Mouse (Mus musculus) thymus, adult 18-20 months (tissue): Measurements from ENCODE around the gene Sec31a.
"Not testable (repeated sequence)": the region's sequence is repeated elsewhere in the genome, so short reads cannot be mapped to it uniquely, and the experiment has no call there.

Experiments
- DNase-seq, 2 experiments: peaks; one replicate each; pipeline ENCODE4 v3.0.0; 2022; ENCODE audit warnings: mixed read lengths in 2 of 2

Gene Sec31a

DNA sequence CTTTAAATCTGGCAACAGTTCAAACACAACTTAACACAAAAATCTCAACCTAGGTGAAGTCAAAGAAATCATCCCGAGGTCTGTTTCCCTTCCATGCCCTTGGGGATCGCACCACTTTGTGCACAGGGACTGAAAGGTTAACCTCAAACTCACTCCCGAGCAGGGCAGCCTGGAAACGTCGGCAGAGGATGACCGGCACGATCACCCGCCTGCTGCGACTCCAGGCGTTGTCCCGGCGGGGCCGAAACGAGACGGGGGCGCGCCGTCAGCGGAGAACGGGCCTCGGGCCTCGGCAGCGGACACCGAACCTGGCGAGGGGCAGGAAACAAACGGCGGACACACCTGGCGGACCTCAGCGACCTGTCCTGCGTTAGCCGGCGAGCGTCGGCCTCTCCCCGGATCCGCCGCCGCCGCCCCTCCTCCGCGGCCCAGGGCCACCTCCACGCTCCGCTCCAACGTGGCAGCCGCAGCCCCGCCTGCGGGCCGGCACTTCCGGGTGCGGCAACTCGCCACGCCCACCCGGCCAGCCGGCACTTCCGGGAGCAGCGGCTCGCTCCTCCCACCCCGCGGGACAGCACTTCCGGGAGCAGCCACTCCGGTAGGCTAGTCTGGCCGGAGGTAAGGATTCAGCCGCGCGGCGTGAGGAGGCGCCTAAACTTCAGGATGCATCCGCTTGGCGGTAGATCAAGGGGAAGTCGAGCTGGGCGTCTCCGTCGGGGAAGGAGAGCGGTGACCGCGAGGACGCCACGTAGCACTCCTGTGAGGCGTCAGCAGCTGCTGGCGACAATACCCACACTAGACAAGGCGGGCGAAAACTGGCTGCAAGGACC, at the start of gene Sec31a:
TSS of gene Sec31a (minus strand) at position 474 of the 830 bp plus-strand sequence.
- DNase-seq, result peak; percentile 93 to 95

DNA sequence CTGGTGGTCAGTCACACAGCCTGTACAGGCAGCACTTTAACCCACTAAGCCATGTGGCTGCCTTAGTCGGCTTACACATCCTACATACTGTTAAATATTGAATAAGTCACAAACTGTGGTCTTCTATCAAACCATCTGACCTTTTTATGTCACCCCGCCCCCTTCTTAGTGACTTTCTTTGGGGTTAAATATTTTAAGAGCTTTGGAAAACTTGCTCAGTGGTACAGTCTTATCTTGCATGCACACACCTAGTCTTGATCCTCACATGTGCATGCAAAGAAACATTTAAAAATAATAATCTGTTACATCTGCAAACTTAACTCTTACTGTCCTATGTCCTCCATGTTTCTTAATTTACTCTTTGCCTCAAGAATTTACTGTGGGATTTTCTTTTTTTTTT, 46.3 kb upstream of the Sec31a start:
- no peak for DNase-seq

DNA sequence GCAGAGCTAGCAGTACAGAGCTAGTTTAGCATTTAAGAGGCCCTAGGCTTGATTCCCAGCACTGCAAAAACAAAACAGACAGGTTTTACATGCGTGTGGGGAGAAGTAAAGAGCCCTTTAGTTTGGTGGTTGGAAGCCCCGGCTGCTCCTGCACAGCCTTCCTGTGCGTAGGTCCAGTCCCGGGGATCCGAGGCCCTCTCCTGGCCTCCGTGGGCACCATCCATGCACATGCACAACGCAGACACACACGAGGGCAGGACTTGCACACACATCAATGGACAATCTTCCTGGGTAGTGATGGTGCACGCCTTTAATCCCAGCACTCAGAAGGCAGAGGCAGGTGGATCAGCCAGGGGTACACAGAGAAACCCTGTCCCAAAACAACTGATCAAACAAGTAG, 45.5 kb upstream of the Sec31a start:
- DNase-seq, result no peak

DNA sequence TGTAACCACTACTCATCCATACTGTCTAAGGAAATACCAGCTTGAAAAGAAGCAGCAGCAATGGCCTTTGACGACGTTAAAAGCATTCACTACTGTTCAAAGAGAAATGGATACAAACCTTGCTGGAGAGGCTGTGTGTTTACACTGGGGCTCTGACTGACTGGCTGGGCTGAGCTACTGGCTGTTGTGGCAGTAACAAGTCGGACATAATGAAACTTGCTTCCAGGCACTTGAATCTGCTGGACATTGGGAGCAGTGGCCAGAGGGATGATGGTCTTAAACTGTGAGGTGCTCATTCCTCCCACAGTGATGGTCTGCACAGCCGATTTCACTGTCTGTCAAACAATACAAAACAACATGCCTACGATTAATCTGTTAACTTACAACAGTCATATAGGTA, 43.4 kb upstream of the Sec31a start:
- DNase-seq, result no peak

DNA sequence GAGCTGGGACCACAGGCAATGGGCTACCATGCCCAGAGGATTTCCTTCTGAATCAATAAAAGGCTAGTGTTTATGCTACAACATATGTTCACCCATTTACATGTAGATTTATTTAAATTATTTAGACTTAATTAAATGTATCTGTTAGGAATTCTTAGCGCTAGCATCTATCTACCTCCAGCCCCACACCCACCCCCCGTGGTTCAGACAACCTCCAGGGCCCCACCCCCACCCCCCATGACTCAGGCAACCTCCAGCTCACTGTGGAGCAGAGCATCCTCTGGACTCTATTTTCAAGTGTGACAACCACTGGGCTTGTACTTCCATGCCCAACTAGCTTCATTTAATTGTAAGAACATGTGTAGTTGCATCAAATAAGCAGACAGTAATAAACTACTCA, 35.8 kb upstream of the Sec31a start:
- DNase-seq, result no peak

DNA sequence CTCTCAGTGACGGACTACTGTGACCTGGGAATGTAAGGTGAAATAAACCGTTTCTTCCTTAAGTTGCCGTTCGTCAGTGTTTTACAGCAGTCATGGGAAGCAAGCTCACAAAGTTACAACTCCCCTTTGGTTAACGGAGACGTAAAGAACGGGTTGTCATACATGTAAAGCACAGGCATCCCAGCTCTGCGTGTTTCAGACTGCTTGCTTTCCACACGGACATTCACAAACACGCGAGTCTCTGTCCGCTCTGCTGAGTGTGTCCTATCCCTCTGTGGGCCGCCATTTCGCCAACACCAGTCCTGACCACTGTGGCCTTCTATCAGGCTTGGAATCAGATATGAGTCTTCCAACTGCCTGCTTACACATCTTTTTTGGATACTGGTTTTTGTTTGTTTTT, 22.8 kb upstream of the Sec31a start:
- DNase-seq, result no peak

DNA sequence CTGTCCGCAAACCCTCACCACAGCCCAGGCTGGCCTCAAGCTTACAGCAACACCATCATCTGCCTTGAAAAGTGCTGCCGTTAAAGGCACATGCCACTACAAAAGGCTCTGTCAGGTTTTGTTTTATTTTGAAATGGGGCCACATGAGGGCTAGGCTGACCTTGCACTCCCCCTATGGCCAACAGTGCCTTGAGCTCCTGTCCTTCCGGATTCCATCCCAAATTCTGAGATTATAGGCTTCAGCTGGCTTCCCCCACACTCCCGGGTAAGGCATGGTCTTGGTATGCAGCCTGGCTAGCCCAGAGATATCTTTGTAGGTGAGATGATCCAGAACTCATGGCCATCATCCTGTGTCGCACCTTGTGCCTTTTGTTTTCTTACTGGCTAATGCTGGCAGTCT, 21.9 kb upstream of the Sec31a start:
- DNase-seq, result no peak

DNA sequence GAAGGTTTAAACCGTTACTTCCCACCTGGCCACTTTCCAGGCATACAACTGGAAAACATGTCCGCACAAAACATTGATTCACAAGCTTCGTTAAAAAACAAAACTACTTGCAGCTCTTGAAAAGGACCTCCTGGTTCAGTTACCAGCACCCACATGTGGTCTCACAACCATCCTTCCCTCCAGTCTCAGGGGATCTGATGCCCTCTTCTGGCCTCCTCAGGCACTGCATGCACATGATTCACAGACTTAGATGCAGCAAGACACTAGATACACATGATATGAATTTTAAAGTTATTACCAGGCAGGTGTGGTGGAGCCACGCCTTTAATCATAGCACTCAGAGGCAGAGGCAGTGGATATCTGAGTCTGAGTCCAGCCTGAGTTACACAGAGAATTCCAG, 21.1 kb upstream of the Sec31a start:
- no peak for DNase-seq

DNA sequence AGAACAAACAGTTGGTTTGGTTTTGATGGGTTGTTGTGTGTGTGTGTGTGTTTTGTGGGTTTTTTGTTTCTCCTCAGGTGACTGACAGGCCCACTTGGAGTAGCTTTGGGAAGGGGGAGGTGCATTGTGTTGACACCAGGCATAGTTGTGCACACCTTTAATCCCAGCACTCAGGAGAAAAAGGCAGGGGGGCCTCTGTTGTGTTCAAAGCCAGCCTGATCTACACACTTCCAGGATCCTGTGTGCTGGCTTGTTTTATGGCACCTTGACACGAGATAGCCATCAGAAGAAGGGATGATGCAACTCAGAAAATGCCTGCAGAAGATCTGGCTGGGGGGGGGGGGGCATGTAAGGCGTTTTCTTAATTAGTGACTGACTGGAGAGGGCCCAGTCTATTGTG, 14.9 kb upstream of the Sec31a start:
- DNase-seq, result no peak

DNA sequence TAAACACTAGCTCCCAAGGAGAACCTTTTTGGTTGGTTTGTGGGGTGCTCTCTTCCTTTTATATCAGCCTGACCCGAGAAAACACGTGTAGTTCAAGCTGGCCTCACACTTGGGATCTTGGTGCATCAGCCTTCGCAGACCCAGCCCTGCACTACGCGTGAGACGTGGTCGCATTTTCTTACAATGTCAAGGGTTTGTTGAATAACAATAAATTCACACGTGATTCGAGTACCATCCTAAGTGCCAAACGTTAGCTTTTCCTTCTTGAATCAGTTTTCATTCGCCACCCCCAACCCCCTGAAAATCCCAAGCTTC, 14.0 kb upstream of the Sec31a start:
- DNase-seq, result no peak

DNA sequence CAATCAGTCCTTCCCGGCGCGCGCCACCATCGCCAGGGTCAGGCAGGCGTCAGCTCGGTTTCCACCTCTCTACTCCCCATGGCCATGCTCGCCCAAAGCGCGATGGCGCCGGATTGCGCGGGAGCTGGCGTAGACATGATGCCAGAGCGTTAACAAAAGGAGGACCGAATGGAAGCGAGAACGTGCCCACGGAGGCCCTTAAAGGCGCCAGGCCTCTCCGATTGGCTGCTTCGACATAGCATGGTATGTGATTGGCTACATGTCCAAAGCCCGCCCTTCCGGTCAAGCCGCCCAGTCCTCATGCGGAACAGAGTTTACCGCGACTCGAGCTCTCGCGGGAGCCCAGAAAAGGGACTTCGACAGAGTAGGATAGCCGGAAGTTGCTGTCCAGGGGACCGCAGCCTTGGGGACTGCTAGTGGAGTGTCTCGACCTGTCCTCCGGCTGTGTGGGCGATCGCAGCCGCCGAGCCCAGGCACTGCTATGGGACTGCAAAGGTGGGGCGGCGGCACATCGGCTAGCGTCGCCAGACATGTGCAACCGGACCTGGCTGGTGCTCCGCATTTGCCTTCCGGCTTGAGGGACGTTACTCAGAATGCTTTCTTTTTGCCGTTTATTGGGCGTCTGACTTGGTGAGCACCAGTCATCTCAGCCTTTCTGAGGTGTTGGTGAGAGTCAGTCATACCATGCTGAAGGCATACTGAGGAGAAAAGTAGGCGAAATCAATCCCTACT, 13.5 kb upstream of the Sec31a start:
- DNase-seq, result peak; percentile 78 to 85

DNA sequence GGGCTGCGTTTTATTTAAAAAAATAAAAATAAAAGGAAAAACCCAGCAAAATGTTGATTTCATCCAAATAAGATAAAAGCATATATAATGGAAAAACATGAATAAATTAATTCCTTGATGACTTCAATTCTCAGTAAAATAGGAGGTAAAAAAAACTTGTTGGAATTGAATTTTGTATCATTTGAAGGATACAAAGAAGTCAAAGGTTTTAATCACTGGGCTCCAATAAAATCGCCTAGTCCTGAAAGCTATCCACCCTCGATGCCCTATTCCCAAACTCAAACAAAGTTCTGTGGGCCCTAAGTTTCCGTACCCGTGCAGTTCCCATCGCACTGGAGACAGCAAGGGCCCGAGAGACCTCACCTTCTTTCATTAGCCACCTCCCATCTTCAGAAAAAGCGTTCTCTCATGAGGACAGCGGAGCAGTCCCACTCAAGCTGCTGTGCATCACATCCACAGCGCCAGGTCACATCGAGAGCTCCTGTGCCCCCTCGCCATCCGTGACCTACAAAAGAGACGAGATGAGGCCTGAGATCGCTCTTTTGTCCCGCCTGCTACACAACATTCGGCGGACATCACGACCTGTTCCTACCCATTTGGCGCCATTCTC, 12.8 kb upstream of the Sec31a start:
- no peak for DNase-seq

DNA sequence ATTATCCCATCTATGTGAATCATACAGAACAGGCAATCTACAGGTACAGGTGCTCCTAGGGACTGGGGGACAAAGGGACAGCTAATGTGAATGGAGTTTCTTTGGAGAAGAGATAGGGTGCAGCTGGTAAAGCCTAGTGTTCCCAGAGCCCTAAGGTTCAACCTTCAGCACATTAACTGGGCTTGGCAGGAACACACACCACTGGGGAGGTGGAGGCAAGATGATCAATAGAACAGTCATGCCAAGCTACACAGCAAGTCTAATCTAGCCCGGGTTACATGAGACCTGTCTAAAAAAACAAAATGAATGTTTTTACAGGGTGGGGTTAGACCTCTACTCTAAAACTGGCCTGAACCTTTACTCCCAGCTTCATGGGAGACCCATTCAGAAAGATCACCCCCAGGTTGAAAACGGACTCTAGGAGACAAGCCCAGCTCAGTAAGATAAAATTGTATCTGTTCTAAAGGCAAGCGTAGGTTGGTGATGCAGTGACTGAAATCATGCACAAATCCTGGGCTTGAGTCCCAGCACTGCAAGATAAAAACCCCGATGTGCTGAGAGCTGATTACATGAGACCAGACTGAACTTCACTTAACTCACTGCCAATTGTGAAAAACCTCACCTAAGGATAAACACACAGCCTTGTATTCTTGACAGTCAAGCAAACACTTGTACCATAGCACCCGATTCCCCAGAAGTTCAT, 12.1 kb upstream of the Sec31a start:
- no peak for DNase-seq

DNA sequence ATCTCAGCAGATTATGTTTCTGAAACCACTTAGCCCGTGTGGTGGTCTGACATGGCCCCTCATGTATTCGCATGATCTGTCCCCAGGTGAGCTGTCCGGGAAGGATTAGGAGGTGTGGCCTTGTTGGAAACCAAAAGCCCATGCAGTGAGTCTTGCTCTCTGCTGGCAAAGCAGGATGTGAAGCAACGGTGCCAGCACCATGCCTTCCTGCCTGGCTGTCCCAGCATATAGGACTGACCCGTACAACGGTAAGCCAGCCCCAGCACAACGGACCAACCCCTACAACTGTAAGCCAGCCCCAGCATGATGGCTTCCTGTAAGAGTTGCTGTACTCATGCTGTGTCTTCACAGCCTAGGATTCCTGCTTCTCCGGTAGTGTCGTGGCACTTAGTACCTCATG, 11.2 kb upstream of the Sec31a start:
- no peak for DNase-seq

DNA sequence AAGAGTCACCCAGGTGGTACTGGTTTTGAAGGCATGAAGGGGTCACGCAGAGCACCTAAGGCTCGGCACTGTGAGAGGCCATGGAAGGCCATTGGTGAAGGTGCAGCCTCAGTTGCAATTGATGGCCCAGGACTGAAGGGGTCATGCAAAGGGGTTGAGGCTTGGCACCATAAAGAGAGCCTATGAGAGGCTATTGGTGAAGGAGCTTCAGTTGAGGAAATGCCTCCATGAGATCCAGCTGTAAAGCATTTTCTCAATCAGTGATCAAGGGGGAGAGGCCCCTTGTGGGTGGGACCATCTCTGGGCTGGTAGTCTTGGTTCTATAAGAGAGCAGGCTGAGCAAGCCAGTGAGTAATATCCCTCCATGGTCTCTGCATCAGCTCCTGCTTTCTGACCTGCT, 9.8 kb upstream of the Sec31a start:
- not testable (repeated sequence) for DNase-seq

DNA sequence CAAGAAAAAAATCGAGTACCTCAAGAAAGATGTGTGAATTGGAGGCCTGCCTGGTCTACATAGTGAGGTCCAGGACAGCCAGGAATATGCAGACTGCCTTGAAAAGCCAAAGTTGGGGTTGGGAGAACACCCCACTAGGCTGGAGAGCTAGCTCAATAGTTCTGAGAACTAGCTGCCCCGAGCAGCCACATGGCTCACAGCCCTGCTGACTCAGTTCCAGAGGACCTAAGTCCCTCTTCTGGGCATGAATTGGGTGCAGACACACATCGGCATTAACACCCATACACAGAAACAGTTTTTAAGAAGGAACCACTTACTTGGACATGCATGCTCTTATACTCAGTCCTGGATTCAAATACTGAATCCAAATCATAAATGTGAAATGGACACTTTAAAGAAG, 8.2 kb upstream of the Sec31a start:
- DNase-seq, result no peak

DNA sequence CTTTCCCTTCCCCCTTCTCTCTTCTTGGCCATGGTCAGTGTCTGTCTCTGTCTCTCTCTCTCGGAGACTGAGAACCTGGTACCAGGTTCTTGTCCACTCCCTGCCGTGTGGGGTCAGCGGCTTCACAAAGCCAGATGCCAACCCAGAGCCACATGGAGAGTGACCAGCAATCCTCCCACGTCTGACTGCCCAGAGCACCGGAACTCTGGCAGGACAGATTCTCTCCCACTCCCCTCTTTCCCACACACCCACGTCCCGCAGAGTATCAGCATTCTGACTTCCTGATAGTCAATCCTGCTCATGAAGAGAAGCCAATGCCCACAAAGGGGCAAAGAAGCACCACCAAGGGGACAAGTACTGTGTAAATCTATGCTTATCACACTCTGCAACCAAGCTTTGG, 7.6 kb upstream of the Sec31a start:
- DNase-seq, result no peak

DNA sequence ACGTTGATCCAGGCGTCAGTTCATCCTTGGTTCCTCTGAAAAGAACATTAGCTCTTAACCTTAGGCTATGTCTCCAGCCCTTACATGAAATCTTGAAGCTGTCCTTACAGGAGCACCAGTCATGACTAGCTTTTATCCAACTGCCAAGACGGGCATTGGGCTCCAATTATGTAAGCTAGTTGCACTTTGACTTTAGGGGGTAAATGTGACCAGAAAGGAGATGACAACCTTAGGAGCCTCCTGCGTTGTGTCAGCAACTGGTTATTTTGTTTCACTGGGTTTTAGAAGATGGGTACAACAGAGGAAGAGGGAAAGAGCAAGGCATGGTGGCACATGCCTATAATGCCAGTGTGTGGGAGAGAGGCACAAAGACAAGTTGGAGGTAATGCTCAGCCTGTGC, 2.8 kb upstream of the Sec31a start:
- DNase-seq, result no peak

DNA sequence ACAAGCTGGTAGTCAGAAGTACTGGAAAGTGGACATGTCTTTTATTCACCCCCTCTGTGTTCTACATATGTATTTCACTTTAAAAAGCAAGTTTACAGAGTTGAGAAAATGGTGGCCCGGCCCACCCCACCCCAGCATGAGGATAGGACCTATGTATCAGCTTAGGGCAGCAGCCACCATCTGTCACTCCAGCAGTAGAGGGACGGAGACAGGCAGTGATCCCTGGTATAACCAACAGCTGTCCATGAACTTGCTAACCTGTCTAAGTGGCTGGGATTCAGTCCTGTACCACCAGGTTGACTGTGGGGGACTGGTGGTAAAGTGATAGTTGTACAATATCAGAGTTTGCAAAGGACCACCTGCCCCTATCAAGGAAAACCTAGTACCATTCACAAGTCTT, 2.0 kb upstream of the Sec31a start:
- DNase-seq, result no peak

DNA sequence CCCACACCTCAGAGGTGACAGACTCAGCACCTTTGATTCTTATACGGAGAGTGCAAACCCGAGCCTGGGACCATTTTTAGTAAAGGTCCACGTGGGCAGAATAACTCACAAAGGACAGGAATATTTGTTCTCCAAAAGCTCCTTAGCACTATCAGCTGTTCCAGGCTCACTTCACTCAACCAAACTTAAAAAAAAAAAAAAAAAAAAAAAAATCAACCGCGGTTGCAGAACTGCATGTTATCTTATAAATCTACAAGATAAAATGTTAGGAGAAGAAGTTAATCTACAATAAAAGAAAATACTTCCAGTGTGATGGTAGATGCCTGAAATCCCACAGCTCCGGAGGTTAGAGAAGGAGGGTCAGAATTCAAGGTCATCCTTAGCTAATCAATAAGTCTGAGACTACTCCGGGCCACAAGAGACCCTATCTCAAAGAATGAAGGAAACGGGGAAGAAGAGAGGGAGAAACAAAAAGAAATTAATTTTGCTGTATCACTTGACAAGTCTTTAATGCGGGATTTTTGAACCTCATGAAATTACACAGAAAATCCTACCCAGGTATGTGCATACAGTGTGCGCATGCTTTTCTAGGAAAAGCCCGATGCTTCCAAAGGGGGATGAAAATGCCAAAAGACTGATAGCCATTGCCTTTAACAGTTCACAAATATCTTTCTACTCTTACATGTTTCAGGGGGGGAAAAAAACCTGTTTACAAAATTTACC, 1.4 kb downstream of the Sec31a start:
- no peak for DNase-seq

DNA sequence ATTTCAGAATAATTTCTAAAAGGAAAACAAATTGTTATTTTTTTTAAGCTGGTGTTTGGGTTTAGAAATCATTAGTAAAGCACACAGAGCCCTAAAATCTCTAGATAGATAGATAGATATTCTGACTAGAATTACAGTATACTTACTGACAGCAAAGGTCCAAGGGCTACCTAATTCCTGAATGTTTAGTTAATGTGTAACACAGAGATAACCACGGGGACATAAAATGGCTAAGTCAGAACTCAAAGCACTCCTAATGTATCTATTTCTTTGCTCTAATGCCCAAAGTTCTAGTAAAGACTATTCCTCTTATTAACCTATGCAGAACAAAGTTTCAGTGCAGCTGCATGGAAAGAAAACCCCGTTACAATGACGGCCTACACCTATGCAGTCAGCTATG, 3.1 kb downstream of the Sec31a start:
- DNase-seq, result no peak

DNA sequence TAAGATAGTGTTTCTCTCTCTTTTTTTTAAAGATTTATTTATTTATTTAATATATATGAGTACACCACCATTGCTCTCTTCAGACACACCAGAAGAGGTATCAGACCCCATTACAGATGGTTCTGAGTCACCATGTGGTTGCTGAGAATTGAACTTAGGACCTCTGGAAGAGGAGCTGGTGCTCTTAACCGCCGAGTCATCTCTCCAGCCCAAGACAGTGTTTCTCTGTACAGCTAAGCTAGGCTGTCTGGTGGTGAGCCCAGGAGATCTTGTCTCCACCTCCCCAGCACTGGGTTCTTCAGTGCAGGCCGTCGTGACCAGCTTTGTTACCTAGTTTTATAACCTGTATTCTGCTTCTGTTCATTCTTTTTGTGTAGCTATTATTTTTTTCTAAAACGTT, 5.8 kb downstream of the Sec31a start:
- no peak for DNase-seq

DNA sequence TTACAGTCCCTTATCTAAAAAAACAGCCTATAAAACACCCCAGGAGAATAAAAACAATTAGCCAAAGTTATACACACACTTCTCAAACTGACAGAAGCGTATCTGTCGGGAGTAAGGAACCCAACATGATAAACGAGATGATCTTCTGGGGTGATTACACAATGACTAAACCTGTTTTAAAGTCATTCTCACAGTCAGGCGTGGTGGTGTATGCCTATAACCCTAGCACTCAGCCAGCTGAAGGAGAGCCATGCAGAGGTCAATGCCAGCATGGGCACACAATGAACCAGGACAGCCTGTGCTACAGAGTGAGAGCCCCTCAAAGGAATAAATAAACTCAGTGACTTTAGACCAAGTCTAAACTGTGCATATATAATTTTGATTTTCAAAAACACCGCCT, 7.5 kb downstream of the Sec31a start:
- no peak for DNase-seq
